Mouse (Mus musculus) intestine, embryonic 14.5 days (tissue): Measurements from ENCODE around the gene Mas1. TPM values are rescaled to one million over a fixed set of nuclear protein-coding genes. Genes with fewer than 3 reads are reported as not detected.
A peak's percentile ranks its signal among the peaks of the same experiment; 100 is the strongest.

Experiments
- ATAC-seq: fragments of 200-750 bp; cut with Nextera tagmentation; replicated peaks from 2 replicates; pipeline ENCODE4 v1.8.0; 2017; ENCODE audit warnings: low read depth, moderate number of reproducible peaks, moderate TSS enrichment, moderate library complexity; ENCODE audit not compliant: low FRiP score, low TSS enrichment
- DNase-seq: peaks from one replicate; pipeline ENCODE4 v3.0.0-alpha.2; 2018; ENCODE audit warnings: low spot score
- H3K27ac ChIP-seq: fragments of 300-500 bp; sonication (generic); 2 replicates; pipeline ENCODE4 v1.5.1; 2014; ENCODE audit warnings: low read depth, mild to moderate bottlenecking, control low read depth
- H3K27me3 ChIP-seq: fragments of 300-500 bp; sonication (generic); replicated peaks from 2 replicates; pipeline ENCODE4 v1.6.1; 2014; ENCODE audit warnings: low read length, control low read depth; ENCODE audit not compliant: control insufficient read depth, insufficient read depth
- H3K36me3 ChIP-seq: fragments of 300-500 bp; sonication (generic); 2 replicates; pipeline ENCODE4 v1.6.1; 2014; ENCODE audit warnings: low read length, control low read depth; ENCODE audit not compliant: control insufficient read depth, insufficient read depth
- H3K4me1 ChIP-seq: fragments of 300-500 bp; sonication (generic); replicated peaks from 2 replicates; pipeline ENCODE4 v1.6.1; 2014; ENCODE audit warnings: low read length, control low read depth, mixed read lengths; ENCODE audit not compliant: control insufficient read depth, insufficient read depth
- H3K4me2 ChIP-seq: fragments of 300-500 bp; sonication (generic); 2 replicates; pipeline ENCODE4 v1.6.1; 2014; ENCODE audit warnings: low read length
- H3K4me3 ChIP-seq: fragments of 300-500 bp; sonication (generic); 2 replicates; pipeline ENCODE4 v1.5.1; 2014; ENCODE audit warnings: low read depth, low read length, control low read depth, mixed read lengths
- H3K9ac ChIP-seq: fragments of 300-500 bp; sonication (generic); 2 replicates; pipeline ENCODE4 v1.6.1; 2014; ENCODE audit warnings: mild to moderate bottlenecking, low read length
- H3K9me3 ChIP-seq: fragments of 300-500 bp; sonication (generic); 2 replicates; pipeline ENCODE4 v1.6.1; 2016; ENCODE audit warnings: low read length, control low read depth; ENCODE audit not compliant: control insufficient read depth
- WGBS: fragments of 180-500 bp; shearing (Covaris S2); extraction: QIAGEN DNeasy Blood & Tissue Kit; methylation state at CpG from one replicate; pipeline ENCODE4 v1.1.7; 2014; 5-methylcytosine and 5-hydroxymethylcytosine counted together
- polyA plus RNA-seq: library from polyadenylated mRNA; unstranded; fragments of >200 nt; fragmentation: Nextera tagmentation; extraction: Ambion mirVana; gene quantifications from 2 replicates; pipeline ENCODE4 v1.2.1, GENCODE M21; 2014

The Mas1 gene
- polyA plus RNA-seq, 1 experiment from 2014 or later, result 0.64 TPM

DNA sequence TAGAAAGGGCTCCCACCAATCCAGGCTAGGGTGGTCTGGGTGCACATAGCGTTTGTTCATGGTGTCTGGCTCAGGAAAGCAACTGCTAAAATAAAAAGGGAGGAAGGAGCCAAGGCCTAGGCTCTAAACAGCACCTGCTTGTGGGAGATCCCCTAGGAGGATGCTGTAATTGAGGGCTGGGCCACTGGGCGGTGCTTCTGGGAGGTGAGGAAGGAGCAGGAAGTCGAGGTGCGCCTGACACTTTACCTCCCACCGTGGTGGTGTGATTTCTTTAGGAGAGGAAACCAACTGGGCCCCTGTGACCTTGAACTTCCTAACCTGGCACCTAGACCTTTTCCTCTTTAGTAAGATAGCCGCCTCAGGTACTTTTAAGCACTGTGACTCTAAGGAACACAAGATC lies 18.7 kb upstream of the Mas1 start:
- Histone ChIP-seq H3K9ac (no peak overlapping the region), H3K27me3 (no peaks in the 10 kb centered on the region), H3K4me3 (no peak overlapping the region), H3K27ac (no peak overlapping the region), H3K9me3 (no peaks in the 10 kb centered on the region), H3K4me2 (no peak overlapping the region), H3K4me1 (no peaks in the 10 kb centered on the region), H3K36me3 (no peaks in the 10 kb centered on the region; the same call in 1 of the 2 replicates)
- 38% methylated on average over 6 of the region's 6 CpGs for WGBS
- ATAC-seq, result 0 out of 2 replicates have a peak, but pooled peaks have one; percentile 44
- DNase-seq, result no peak

DNA sequence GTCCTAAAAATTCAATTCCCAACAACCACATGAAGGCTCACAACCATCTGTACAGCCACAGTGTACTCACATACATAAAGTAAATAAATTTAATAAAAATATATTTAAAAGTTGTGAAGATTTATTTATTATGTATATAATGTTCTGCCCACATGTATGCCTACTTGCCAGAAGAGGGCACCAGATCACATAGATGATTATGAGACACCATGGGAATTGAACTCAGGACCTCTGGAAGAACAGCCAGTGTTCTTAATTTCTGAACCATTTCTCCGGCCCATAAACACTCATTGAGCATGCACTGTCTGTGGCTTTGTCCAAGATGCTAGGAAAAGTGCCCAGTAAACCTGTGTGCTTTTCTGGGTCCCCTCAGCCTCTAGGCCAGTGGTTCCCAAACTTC lies 13.3 kb upstream of the Mas1 start:
- DNase-seq (no peak), ATAC-seq (no peak)
- Histone ChIP-seq H3K9me3 (no peaks in the 10 kb centered on the region), H3K9ac (no peak overlapping the region), H3K4me1 (no peaks in the 10 kb centered on the region), H3K36me3 (no peaks in the 10 kb centered on the region), H3K27me3 (no peaks in the 10 kb centered on the region), H3K27ac (no peak overlapping the region), H3K4me3 (no peak overlapping the region), H3K4me2 (no peak overlapping the region)
- WGBS, result 88% methylated on average over 1 of the region's 1 CpGs

DNA sequence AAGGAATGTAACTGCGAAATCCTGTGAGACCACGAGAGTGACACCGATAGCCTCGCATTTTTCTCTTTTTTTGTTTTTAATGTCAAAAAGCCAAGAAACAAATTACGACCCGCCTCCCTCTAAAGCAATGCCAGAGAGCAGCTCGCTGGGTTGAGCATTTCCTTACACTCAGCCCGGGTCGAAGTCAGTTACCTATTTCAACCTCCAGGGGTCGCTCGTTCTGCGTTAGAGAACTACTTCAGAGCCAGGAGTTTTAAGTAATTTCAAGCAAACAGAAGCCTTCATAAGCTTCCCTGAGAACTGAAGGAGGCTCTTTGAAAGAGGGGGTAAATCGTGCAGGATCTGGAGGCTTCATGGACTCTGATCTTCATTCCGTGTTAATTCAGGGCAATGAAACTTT lies 12.2 kb upstream of the Mas1 start:
- DNase-seq (peak; percentile 89), ATAC-seq (peak; percentile 65)
- Histone ChIP-seq H3K4me2 (peak overlapping the region; percentile 45), H3K9ac (no peak overlapping the region), H3K4me1 (no peaks in the 10 kb centered on the region), H3K4me3 (no peak overlapping the region), H3K27me3 (no peaks in the 10 kb centered on the region), H3K27ac (no peak overlapping the region), H3K36me3 (no peaks in the 10 kb centered on the region), H3K9me3 (no peaks in the 10 kb centered on the region)
- WGBS, result 3% methylated on average over 14 of the region's 14 CpGs

DNA sequence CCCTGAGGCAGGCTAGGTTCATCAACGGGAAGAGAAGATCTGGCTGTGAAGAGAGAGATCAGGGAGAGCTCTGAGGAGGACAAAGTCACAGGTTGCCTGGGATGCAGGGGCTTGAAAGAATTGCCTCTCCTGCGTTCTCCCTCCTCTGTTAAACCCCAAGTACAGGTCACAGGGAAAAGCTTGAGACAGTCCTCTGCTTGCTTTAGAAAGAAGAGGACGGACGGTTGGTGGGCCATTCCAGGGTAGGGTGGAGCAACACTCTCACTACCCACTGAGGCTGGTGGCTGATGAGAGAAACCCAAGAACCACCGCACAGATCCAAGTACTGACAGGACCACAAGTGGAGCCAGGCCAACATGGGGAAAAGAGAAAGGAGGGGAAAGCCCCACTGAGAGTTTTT lies 7.8 kb upstream of the Mas1 start, which contains the start of gene Mrgprh:
TSS of gene Mrgprh (plus strand) at position 301 of the 400 bp plus-strand sequence.
- Histone ChIP-seq H3K4me1 (no peaks in the 10 kb centered on the region), H3K4me3 (no peak within 1 kb of the TSS), H3K9me3 (no peaks in the 10 kb centered on the region), H3K27me3 (no peaks in the 10 kb centered on the region), H3K27ac (no peak within 1 kb of the TSS), H3K9ac (no peak within 1 kb of the TSS), H3K36me3 (no peaks in the 10 kb centered on the region), H3K4me2 (no peak within 1 kb of the TSS)
- ATAC-seq (no peak), DNase-seq (no peak)
- WGBS, result 84% methylated on average over 5 of the region's 5 CpGs

DNA sequence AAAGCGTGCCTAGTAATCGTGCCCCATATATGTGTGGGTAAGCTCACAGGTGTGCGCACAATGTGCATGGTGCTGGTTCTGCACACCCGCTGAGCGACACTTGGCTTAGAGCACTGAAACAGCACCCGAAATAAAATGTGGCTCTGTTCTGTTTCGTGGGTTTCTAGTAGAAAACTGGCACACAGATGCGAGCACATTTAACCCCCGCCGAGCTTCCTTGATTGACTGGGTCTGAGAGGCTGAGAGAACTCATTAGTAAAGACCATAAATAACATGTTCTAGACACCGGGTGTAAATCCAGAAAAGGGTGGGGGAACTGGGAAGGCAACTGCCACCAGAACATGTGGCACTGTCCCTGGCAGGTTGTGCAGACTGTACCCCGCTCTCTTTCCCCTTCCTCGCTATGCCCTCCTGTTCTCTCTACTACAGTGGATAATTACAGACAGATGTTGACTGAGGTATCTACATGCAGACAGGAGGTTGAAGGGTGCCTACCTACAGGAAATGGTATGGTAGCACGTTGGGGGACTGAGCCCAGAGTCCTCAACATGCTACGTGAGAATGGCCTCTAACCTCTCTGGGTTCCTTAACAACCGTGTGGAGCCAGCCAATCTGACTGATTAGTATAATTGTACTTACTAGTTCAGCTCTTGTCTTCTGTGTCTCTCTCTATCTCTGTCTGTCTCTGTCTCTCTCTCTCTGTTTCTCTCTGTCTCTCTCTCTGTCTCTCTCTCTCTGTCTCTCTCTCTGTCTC lies 4.5 kb upstream of the Mas1 start:
- H3K27ac ChIP-seq, result no peak overlapping the region
- no peaks in the 10 kb centered on the region for H3K27me3 ChIP-seq
- no peaks in the 10 kb centered on the region for H3K9me3 ChIP-seq
- 70% methylated on average over 16 of the region's 16 CpGs for WGBS
- no peak for DNase-seq
- H3K4me3 ChIP-seq, result no peak overlapping the region
- H3K9ac ChIP-seq, result no peak overlapping the region
- no peaks in the 10 kb centered on the region for H3K36me3 ChIP-seq
- no peak for ATAC-seq
- H3K4me2 ChIP-seq, result no peak overlapping the region
- H3K4me1 ChIP-seq, result peaks cover 5% of the 10 kb centered on the region; the same call in 1 of the 2 replicates

DNA sequence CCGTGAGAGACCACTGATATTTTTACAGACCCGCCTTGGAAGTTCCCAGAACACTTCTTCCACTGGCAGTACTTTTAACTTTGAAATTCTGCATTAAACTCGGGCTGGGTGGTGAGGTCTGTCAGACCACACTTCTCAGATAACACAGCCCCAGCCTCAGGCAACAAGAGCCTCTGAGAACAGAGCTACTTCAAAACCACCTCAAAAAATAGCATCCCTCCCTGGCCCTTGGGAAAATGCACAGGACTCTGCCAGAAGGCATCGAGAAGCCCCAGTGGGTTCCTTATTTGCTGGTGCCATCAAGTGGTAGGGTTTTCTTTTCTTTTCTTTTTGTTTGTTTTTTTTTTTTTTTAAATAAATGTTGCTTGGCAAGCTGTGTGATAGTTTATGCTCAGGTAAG lies 697 bp upstream of the Mas1 start:
- ATAC-seq (no peak), DNase-seq (no peak)
- peaks cover 5% of the 10 kb centered on the region; the same call in 1 of the 2 replicates for H3K4me1 ChIP-seq
- no peak overlapping the region for H3K9ac ChIP-seq
- no peak overlapping the region for H3K4me2 ChIP-seq
- no peaks in the 10 kb centered on the region for H3K36me3 ChIP-seq
- WGBS, result 16% methylated on average over 4 of the region's 4 CpGs
- H3K9me3 ChIP-seq, result no peaks in the 10 kb centered on the region
- H3K27me3 ChIP-seq, result no peaks in the 10 kb centered on the region
- H3K4me3 ChIP-seq, result no peak overlapping the region
- H3K27ac ChIP-seq, result no peak overlapping the region

DNA sequence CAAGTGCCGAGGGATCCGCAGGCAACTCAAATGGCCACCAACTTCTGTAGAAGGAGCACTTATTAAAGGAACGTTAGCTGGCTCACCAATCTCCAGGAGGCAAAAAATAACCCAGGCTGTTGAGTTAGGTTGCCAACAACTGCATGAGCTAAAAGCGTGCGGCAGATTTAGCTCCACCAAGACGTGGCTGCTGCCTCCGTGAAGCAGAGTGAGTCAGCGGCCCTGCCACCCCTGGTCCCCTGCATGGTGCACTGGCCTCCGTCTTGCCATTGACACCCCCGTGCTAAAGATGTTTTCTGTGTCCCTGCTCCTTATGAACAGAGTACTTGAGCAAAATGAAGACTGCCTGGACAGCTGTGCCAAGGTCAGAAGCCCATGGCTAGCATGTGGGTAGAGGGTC lies 1.1 kb downstream of the Mas1 start:
- Histone ChIP-seq H3K4me3 (no peak overlapping the region), H3K4me1 (peaks cover 5% of the 10 kb centered on the region; the same call in 1 of the 2 replicates), H3K9ac (no peak overlapping the region), H3K27ac (no peak overlapping the region), H3K4me2 (no peak overlapping the region), H3K9me3 (no peaks in the 10 kb centered on the region), H3K36me3 (no peaks in the 10 kb centered on the region), H3K27me3 (no peaks in the 10 kb centered on the region)
- ATAC-seq (no peak), DNase-seq (no peak)
- 84% methylated on average over 10 of the region's 10 CpGs for WGBS

DNA sequence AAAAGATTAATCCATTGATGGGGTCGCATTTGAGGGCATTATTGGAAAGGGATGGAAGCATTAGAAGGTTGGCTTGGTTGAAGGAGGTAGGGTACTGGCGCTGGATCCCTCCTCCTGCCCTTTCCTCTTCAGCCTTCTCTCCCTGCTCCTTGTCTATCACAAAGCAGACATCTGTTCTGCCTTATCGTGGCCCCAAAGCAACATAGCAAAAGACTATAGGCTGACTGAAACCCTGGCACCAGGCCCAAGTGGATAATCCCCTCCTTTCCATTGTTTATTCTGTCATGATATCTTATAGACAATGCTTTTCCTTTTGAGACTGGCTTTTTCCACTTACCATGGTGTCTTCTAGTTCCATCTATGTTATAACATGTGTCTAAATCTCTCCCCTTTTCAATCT lies 2.5 kb downstream of the Mas1 start:
- no peaks in the 10 kb centered on the region for H3K36me3 ChIP-seq
- no peak overlapping the region for H3K9ac ChIP-seq
- DNase-seq, result no peak
- ATAC-seq, result no peak
- H3K4me2 ChIP-seq, result no peak overlapping the region
- H3K9me3 ChIP-seq, result no peaks in the 10 kb centered on the region
- H3K4me3 ChIP-seq, result no peak overlapping the region
- WGBS, result 69% methylated on average over 3 of the region's 3 CpGs
- no peak overlapping the region for H3K27ac ChIP-seq
- H3K4me1 ChIP-seq, result peaks cover 5% of the 10 kb centered on the region; the same call in 1 of the 2 replicates
- H3K27me3 ChIP-seq, result no peaks in the 10 kb centered on the region

DNA sequence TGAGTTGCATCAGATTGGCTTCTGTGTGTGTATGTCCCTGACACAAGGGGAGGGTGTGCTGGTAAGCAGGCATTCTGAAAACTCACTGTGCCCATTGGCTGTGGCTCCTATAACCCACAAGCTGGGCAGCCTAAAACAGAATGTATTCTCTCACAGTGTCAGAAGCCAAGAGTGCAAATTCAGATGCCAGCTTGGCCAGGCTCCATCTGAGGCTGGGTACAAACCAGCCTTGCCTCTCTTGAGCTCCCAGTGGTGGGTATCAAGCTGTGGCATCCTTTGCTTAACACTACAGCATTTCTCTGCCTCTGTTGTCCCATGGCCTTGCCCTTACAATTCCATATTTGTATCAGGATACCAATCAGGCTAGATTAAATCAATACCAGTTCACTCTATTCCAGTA lies 3.8 kb downstream of the Mas1 start:
- DNase-seq (no peak), ATAC-seq (no peak)
- Histone ChIP-seq H3K4me1 (peaks cover 5% of the 10 kb centered on the region; the same call in 1 of the 2 replicates), H3K27me3 (no peaks in the 10 kb centered on the region), H3K4me2 (no peak overlapping the region), H3K9ac (no peak overlapping the region), H3K36me3 (no peaks in the 10 kb centered on the region), H3K9me3 (no peaks in the 10 kb centered on the region), H3K27ac (no peak overlapping the region), H3K4me3 (no peak overlapping the region)
